Mouse (Mus musculus): ENCODE data around the gene Esm1. TPM values are rescaled to one million over a fixed set of nuclear protein-coding genes. Genes with fewer than 3 reads are reported as not detected.

The Esm1 gene
- polyA plus RNA-seq, 1 experiment = not detected

GRCm38 (mm10) chr13:113224105-113224504 lies 14.6 kb downstream of the Esm1 start:
- TF ChIP-seq TCF12 (IDR thresholded peaks at IDR 0.05; ENCODE audit: insufficient read depth, poor library complexity, severe bottlenecking) (no peak), POLR2A (IDR thresholded peaks at IDR 0.05; ENCODE audit: insufficient read length, low read depth) (no peak), MYOG (IDR thresholded peaks at IDR 0.05; ENCODE audit: control insufficient read depth in 1 of 3, insufficient read depth in 1 of 3, insufficient read length in 2 of 3, low read depth in 2 of 3) (no peak), MYOD1 (IDR thresholded peaks at IDR 0.05; ENCODE audit: control insufficient read depth in 1 of 3, insufficient read length in 2 of 3, low read depth in 2 of 3) (no peak), SRF (IDR thresholded peaks at IDR 0.05; ENCODE audit: control insufficient read depth, insufficient read length, low read depth) (no peak), POLR2AphosphoS2 (IDR thresholded peaks at IDR 0.05; ENCODE audit: insufficient read length, low read depth) (no peak), E2F4 (IDR thresholded peaks at IDR 0.05; ENCODE audit: insufficient read depth) (no peak), TCF3 (IDR thresholded peaks at IDR 0.05; ENCODE audit: insufficient read length, low read depth) (no peak), REST (IDR thresholded peaks at IDR 0.05; ENCODE audit: insufficient read depth, insufficient read length) (no peak), MAX (IDR thresholded peaks at IDR 0.05; ENCODE audit: low read depth) (no peak), USF1 (IDR thresholded peaks at IDR 0.05; ENCODE audit: low read depth) (no peak), CEBPB (IDR thresholded peaks at IDR 0.05; ENCODE audit: insufficient read depth, poor library complexity, severe bottlenecking) (no peak)
- Histone ChIP-seq H3K4me3 (no peak overlapping the region), H3K27me3 (ENCODE audit: control insufficient read depth, insufficient read depth, insufficient read length) (no peaks in the 10 kb centered on the region), H3ac (ENCODE audit: control insufficient read depth, insufficient read length) (no peak overlapping the region), H3K4me2 (ENCODE audit: low read depth) (no peak overlapping the region), H3K79me2 (ENCODE audit: control insufficient read depth, insufficient read depth) (no peaks in the 10 kb centered on the region), H3K36me3 (ENCODE audit: control insufficient read depth, insufficient read depth) (no peaks in the 10 kb centered on the region)

GRCm38 (mm10) chr13:113225811-113226210 lies 16.4 kb downstream of the Esm1 start, which contains the start of gene Gzmk:
TSS of gene Gzmk (minus strand) at chr13:113225908.
- Histone ChIP-seq H3K27me3 (ENCODE audit: control insufficient read depth, insufficient read depth, insufficient read length) (no peaks in the 10 kb centered on the region), H3K4me2 (ENCODE audit: low read depth) (no peak within 1 kb of the TSS), H3K79me2 (ENCODE audit: control insufficient read depth, insufficient read depth) (no peaks in the 10 kb centered on the region), H3K4me3 (no peak within 1 kb of the TSS), H3K36me3 (ENCODE audit: control insufficient read depth, insufficient read depth) (no peaks in the 10 kb centered on the region), H3ac (ENCODE audit: control insufficient read depth, insufficient read length) (no peak within 1 kb of the TSS)
- no peak for TF ChIP-seq MYOD1 (IDR thresholded peaks at IDR 0.05; ENCODE audit: control insufficient read depth in 1 of 3, insufficient read length in 2 of 3, low read depth in 2 of 3)
- no peak for TF ChIP-seq REST (IDR thresholded peaks at IDR 0.05; ENCODE audit: insufficient read depth, insufficient read length)
- TF ChIP-seq E2F4 (IDR thresholded peaks at IDR 0.05; ENCODE audit: insufficient read depth) = no peak
- TF ChIP-seq MYOG (IDR thresholded peaks at IDR 0.05; ENCODE audit: control insufficient read depth in 1 of 3, insufficient read depth in 1 of 3, insufficient read length in 2 of 3, low read depth in 2 of 3) = no peak
- TF ChIP-seq USF1 (IDR thresholded peaks at IDR 0.05; ENCODE audit: low read depth) = no peak

GRCm38 (mm10) chr13:113227076-113227475 lies 17.6 kb downstream of the Esm1 start:
- no peak overlapping the region for H3ac ChIP-seq (ENCODE audit: control insufficient read depth, insufficient read length)

GRCm38 (mm10) chr13:113227666-113228463 lies 18.4 kb downstream of the Esm1 start:
- Histone ChIP-seq H3ac (ENCODE audit: control insufficient read depth, insufficient read length) (no peak overlapping the region), H3K4me3 (no peak overlapping the region), H3K36me3 (ENCODE audit: control insufficient read depth, insufficient read depth) (no peaks in the 10 kb centered on the region), H3K4me2 (ENCODE audit: low read depth) (no peak overlapping the region), H3K79me2 (ENCODE audit: control insufficient read depth, insufficient read depth) (no peaks in the 10 kb centered on the region), H3K27me3 (ENCODE audit: control insufficient read depth, insufficient read depth, insufficient read length) (no peaks in the 10 kb centered on the region)
- no peak for TF ChIP-seq POLR2AphosphoS2 (IDR thresholded peaks at IDR 0.05; ENCODE audit: insufficient read length, low read depth)
- TF ChIP-seq SRF (IDR thresholded peaks at IDR 0.05; ENCODE audit: control insufficient read depth, insufficient read length, low read depth) = no peak
- TF ChIP-seq REST (IDR thresholded peaks at IDR 0.05; ENCODE audit: insufficient read depth, insufficient read length) = no peak
- TF ChIP-seq POLR2A (IDR thresholded peaks at IDR 0.05; ENCODE audit: insufficient read length, low read depth) = no peak
- TF ChIP-seq TCF3 (IDR thresholded peaks at IDR 0.05; ENCODE audit: insufficient read length, low read depth) = no peak
- TF ChIP-seq CEBPB (IDR thresholded peaks at IDR 0.05; ENCODE audit: insufficient read depth, poor library complexity, severe bottlenecking) = no peak
- TF ChIP-seq MYOD1 (IDR thresholded peaks at IDR 0.05; ENCODE audit: control insufficient read depth in 1 of 3, insufficient read length in 2 of 3, low read depth in 2 of 3) = no peak
- no peak for TF ChIP-seq MYOG (IDR thresholded peaks at IDR 0.05; ENCODE audit: control insufficient read depth in 1 of 3, insufficient read depth in 1 of 3, insufficient read length in 2 of 3, low read depth in 2 of 3)
- no peak for TF ChIP-seq MAX (IDR thresholded peaks at IDR 0.05; ENCODE audit: low read depth)
- TF ChIP-seq E2F4 (IDR thresholded peaks at IDR 0.05; ENCODE audit: insufficient read depth) = no peak
- TF ChIP-seq USF1 (IDR thresholded peaks at IDR 0.05; ENCODE audit: low read depth) = no peak
- TF ChIP-seq TCF12 (IDR thresholded peaks at IDR 0.05; ENCODE audit: insufficient read depth, poor library complexity, severe bottlenecking) = no peak

More at GRCm38 (mm10) chr13:113227076-113227475, 17.6 kb downstream of the Esm1 start:
- Histone ChIP-seq H3K4me2 (ENCODE audit: low read depth) (no peak overlapping the region), H3K4me3 (no peak overlapping the region), H3K79me2 (ENCODE audit: control insufficient read depth, insufficient read depth) (no peaks in the 10 kb centered on the region), H3K27me3 (ENCODE audit: control insufficient read depth, insufficient read depth, insufficient read length) (no peaks in the 10 kb centered on the region), H3K36me3 (ENCODE audit: control insufficient read depth, insufficient read depth) (no peaks in the 10 kb centered on the region)
- TF ChIP-seq REST (IDR thresholded peaks at IDR 0.05; ENCODE audit: insufficient read depth, insufficient read length) = no peak
- no peak for TF ChIP-seq MYOG (IDR thresholded peaks at IDR 0.05; ENCODE audit: control insufficient read depth in 1 of 3, insufficient read depth in 1 of 3, insufficient read length in 2 of 3, low read depth in 2 of 3)
- TF ChIP-seq CEBPB (IDR thresholded peaks at IDR 0.05; ENCODE audit: insufficient read depth, poor library complexity, severe bottlenecking) = no peak
- TF ChIP-seq POLR2AphosphoS2 (IDR thresholded peaks at IDR 0.05; ENCODE audit: insufficient read length, low read depth) = no peak
- TF ChIP-seq MYOD1 (IDR thresholded peaks at IDR 0.05; ENCODE audit: control insufficient read depth in 1 of 3, insufficient read length in 2 of 3, low read depth in 2 of 3) = no peak
- TF ChIP-seq E2F4 (IDR thresholded peaks at IDR 0.05; ENCODE audit: insufficient read depth) = no peak
- no peak for TF ChIP-seq TCF3 (IDR thresholded peaks at IDR 0.05; ENCODE audit: insufficient read length, low read depth)
- no peak for TF ChIP-seq POLR2A (IDR thresholded peaks at IDR 0.05; ENCODE audit: insufficient read length, low read depth)
- no peak for TF ChIP-seq MAX (IDR thresholded peaks at IDR 0.05; ENCODE audit: low read depth)
- no peak for TF ChIP-seq USF1 (IDR thresholded peaks at IDR 0.05; ENCODE audit: low read depth)
- no peak for TF ChIP-seq TCF12 (IDR thresholded peaks at IDR 0.05; ENCODE audit: insufficient read depth, poor library complexity, severe bottlenecking)
- TF ChIP-seq SRF (IDR thresholded peaks at IDR 0.05; ENCODE audit: control insufficient read depth, insufficient read length, low read depth) = no peak
